Mouse (Mus musculus): ENCODE data around the gene Sorcs2.

The Sorcs2 gene

DNA sequence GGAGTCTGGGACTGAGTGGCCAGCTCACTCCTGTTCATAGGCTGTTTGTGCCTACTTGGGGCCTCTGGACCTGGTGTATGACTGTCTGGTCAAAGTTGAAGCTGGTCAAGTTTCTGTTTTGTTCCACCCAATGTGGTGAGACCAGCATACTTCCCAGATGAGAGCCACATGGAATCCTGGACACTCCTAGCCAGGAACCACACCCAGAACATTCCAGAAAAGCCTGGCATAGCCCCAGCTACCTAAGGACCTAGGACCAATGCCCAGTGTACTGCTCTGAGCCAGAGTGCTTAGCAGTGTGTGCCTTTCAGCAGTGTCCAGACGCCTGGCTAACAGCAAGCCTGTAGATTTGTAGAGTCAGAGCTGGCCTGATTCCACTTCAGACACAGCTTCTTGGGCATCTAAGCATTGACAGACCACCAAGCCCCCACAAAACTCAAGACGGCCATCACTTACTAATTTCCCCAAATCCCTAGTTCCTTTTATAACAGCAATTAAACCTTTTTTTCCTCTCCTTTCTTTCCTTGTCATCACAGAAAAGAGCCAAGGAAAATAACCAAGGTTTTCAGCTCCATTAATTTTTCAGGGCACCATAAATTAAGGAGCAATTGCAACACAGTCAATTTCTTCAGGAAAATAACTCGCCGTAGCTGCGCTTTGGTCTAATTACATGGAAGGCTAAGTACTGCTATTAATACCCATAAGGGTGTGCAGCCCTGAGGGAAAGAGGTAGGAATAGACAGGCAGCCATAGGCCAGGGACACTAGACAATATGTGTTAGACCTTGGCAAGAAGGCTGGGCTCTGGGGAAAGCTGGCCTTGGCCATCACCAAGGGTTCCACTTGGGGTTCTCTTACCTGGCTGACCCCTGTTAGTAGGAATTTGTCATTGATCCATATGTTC lies 322.5 kb downstream of the Sorcs2 start:
- no peak for DNase-seq (ENCODE audit: low read depth, low spot score)

DNA sequence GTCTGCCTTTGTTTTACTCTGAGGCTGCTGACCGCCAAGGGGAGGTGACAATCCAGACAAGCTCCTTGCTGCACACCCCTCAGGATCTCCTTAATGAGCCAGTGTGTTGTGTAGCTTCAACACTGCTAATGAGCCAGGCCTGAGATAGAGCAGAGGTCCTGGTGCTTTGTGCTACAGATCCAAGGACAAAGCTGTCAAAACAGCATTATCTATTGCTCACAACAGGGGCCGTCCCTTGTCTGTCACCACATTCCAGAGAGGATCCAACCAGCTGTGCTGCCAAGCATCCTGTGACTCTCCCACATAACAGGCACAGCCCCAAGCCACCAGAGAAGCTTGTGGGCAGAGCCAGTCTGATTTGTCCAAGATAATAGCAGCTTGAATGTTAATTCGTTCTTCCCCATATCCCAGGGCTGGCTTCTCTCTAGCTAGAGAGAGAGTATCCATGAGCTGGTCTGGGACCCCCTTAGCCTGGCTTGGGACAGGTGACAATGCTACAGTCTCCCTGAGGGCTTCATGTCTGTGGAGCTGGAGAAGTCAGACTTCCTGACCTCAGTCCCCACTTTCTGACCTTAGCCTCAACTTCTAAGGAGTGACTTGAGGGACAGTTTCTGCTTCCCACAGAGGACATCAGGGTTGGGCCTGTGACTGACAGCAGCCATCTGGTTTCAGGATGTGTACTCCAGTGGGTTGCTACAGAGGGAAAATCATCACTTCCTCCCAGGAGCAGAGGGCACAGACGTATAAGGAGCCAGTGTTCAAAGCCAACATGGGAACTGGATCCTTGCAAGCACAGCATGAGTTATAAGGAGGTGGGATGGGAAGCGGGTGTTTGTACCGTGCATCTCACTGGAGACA lies 328.2 kb downstream of the Sorcs2 start:
- no peak for DNase-seq (ENCODE audit: low read depth, low spot score)

DNA sequence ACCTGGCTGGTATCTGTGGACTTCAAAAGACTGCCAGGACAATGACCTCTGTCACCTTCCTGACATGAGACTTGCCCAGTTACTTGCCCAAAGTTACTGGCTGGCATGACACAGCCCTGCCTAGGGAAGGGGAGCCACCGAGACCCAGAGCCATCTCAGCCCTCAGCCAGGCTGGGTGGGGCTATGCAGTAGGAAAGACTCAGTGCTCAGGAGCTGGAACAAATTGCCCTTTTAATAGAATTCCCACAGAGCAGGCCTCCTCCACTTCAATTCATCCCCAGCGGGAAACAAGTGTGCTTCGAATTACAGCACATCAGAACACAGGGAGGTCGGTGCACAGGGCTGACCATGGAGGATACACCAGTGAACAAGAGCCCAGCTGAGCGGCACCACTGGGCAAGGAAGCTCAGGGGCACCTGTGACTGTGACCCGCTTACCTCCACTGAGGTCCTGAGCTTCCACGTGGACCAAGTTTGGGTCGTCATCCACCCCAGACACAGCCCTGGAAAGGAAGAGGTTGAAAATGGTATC lies 330.2 kb downstream of the Sorcs2 start:
- no peak for DNase-seq (ENCODE audit: low read depth, low spot score)

DNA sequence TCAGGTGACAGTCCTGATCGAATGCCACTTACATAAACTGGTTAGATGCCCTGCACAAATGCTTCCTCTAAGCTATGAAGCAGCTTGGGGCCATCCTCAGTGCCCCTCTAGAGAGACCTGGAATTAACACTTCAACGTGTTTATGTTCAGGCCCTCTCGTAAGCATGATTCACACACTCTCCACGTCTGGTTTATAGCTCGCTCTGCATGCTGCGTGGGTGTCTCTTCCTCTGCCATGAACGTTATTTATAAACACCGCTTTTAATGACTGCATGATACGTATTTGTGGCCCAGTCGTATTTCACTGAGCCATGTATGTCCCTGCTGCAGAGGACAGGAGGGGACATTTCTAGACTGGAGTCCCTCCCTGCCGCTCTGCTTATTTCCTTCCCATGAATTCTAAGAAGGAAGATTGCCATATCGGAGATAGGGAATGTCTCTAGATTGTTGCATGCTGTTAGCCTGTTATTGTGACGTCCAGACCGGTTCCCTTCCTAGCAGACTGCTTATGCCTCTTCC lies 340.1 kb downstream of the Sorcs2 start:
- no peak for DNase-seq (ENCODE audit: low read depth, low spot score)

DNA sequence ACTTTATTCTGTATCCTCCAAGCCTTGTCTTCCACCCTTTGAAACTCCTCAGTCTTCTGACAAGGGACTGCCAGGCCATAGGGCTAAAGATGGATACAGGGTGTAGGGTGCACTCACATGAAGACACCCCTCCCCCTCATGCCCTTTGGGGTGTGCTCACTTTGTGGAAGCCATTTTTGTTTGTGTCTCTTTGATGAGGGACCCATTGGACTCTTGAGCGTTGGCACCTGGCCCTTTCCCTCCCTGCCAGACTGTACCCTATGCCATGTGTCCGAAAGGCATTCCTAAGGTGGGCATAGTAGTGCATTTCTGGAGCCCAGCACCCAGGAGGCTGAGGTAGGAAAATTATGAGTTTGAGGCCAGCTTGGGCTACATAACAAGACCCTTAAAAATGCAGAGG lies 341.0 kb downstream of the Sorcs2 start:
- DNase-seq (ENCODE audit: low read depth, low spot score) = no peak

DNA sequence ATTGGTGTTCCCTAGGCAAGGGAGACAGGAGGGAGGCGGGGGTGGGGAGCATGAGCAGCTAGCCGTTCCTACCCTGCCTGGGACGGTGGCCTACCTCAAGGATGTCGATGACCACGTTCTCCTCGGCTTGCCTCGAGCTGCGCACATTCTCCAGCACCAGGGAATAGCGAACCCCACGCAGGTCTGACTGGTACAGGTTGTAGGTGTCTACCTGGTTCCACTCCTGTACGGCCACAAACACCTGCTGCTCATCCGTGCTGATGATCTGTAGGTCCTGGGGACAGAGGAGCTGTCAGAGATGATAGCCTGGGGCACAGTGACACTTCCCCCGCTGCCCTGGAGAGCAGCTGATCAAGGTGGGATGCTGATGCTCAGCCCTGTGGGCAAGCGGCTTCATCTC lies 342.1 kb downstream of the Sorcs2 start:
- DNase-seq (ENCODE audit: low read depth, low spot score) = no peak

DNA sequence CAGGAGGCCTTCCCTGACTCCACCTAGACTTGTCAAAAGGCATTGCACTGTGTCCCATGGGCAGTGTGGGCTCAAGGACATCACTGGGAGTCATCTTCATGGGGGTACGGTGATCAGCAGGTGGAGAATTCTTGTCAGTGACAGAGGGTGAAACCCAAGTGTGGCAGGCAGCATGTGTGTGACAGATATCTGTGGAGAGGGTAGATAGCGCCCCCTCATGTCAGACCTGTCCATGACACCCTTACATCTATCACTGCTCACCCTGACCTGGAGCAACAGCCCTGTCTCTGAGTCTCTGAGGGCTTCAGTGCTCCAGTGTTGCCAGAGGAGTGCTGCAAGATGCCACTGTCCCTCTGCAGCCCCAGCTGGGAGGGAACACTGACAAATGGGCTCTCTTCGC lies 343.4 kb downstream of the Sorcs2 start:
- DNase-seq (ENCODE audit: low read depth, low spot score) = no peak

DNA sequence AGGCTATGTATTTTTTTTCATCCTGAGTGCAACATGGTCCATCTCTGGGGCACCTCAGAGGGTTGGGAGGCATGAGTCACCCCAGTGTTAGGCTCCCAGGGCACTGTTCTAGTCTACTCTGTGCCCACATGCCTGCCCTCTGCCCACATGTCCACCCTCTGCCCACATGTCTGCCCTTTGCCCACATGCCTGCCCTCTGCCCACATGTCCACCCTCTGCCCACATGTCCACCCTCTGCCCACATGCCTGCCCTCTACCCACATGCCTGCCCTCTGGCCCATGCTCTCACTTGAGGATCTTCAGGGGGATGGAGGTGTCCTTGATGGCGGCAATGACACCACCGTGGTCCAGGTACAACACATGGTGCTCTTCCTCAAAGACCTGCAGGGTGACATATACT lies 354.8 kb downstream of the Sorcs2 start:
- no peak for DNase-seq (ENCODE audit: low read depth, low spot score)

DNA sequence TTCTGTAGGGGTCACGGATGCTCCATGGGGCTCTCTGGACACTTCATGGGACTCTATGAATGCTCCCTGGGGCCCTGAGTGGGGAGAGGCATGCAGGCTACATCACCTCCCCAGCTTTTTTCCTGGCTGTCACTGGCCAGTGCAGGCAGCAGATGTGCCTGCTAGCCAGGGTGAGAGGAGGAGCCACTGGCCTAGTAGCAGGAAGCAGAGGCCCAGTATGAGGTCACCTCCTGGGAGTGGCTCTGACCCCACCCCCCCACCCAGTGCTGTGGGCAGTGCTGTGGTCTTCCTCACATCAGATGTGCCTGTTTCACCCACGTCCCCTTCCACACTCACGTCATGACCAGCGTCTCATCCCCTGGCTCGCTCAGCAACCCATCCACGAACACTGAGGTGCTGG lies 356.2 kb downstream of the Sorcs2 start:
- DNase-seq (ENCODE audit: low read depth, low spot score) = no peak

DNA sequence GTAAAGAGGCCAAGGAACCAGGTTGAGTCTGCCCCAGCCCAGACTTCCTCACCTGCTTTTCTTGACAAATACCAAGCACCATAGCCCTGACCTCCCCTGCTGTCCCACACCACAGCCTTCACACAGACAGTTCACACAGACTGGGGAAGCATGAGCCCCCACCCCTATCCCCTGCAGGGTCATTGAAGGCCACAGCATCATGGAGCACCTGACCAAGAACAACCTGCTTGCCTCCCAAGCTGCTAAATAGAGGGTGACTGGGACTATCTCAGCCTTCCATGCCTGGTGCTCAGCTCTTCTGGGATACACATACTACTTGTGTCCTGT lies 356.7 kb downstream of the Sorcs2 start:
- DNase-seq (ENCODE audit: low read depth, low spot score) = no peak

DNA sequence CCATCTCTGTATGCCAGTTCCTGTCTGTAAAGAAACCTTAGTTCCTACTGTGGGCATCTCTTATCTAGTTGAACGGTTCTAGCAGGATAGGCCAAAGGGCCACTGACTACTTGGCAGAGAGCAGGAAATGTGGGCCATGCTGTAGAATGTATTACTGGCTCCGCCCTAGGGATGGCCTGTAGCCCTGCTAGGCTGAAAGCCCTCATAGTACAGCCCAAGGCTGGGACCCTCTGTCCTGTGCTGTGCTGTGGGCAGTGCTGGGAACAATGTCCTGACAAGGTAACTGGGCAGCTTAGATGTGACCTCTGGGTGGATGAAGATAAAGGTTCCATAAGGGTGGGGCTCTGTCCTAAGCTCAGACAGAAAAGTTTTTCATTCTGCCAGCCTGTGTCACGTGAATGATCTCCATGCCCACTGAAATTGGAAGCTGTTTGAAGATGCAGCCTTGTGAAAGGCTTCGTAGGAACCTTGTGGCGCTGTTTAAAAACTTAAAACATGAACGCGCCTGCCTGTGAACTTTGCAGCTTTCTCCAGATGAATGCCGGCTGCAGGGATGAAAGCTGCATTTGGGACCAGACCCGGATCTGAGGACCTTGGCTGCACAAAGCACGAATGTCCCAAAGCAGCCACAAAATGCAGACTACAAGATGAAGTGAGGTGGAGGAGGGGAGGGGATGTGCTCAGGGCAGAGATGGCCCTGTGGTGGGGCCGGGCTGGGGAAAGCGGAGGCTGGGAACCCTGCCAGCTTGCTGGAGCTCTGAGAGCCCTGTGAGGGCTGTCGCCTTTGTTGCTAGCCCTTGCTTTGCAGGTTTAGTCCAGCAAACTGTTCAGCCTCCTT lies 357.3 kb downstream of the Sorcs2 start:
- DNase-seq (ENCODE audit: low read depth, low spot score) = no peak

DNA sequence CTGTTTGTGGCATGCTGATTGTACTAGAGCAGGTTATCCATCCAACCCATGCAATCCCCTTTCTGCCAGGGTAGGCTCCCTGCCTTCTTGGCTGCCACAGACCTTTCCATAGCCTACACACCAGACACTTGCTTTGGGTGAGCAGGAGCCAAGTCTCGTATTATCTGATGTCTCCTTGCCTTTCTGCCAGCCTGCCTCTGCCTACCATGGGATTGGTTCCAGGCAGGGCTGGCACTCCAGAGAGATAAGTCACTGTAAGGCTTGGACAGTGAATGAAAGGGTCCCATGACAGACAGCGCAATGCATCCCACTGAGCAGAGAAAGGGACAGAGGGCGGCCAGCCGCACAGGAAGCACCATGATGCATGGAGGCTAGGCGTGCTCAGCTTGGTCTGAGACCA lies 358.3 kb downstream of the Sorcs2 start:
- no peak for DNase-seq (ENCODE audit: low read depth, low spot score)

DNA sequence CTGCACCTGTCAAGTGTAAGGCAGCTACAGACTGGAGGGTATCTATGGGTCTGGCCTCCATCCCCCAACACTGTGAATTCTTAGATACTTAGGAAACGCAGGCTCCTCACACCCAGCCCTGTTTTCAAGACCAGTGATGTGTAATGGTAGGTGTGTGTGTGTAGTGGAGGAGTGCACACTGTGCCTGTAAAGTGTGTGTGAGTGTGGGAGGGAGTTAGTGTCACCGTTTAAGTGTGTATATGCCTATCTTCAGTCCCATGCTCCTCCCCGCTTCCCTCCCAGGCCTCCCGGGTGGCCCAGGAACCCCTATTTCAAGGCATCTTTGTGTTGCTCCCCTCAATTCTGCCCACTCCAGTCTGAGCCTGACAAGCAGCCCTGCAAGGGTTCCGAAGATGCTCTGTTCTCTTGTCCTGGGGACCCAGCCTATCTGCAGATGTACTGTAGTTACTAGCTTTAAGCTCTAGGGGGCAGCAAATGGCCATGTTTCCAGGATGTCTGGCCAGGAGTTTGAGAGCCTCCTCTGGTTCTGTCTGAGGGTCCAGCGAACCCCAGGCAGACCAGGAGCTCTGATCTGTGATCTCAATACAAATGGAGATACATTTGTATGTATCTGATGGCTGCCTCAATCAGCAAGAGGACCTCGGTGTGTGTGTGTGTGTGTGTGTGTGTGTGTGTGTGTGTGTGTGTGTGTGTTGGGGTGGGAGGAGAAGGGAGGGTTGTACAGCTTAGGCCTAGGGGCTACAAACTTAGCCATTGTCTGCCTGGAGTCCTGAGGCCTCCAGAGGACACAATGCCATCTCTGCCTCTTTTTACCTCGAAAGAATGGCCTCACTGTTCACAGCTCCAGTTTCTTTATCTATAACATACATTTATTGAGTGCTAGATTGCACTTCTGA lies 364.2 kb downstream of the Sorcs2 start:
- peak; percentile 80 for DNase-seq (ENCODE audit: low read depth, low spot score)

DNA sequence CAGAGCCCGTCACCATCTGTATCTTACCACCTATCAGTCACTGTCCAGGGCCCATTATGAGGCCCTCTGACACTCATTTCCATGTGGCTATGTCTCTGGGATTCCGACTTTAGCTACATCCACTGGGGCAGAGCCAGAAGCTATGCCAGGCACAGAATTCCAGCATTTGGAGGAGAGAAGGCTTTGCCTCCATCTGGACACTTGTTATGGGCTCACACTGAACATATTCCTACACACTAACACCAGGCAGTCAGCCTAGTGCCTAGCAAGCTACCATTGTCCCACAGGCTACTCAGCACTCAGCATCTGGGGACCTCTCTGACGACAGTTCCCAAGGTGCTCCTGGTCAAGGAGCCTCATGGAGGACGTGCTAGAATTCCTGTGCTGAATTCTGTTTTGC lies 372.9 kb downstream of the Sorcs2 start:
- DNase-seq (ENCODE audit: low read depth, low spot score) = no peak

DNA sequence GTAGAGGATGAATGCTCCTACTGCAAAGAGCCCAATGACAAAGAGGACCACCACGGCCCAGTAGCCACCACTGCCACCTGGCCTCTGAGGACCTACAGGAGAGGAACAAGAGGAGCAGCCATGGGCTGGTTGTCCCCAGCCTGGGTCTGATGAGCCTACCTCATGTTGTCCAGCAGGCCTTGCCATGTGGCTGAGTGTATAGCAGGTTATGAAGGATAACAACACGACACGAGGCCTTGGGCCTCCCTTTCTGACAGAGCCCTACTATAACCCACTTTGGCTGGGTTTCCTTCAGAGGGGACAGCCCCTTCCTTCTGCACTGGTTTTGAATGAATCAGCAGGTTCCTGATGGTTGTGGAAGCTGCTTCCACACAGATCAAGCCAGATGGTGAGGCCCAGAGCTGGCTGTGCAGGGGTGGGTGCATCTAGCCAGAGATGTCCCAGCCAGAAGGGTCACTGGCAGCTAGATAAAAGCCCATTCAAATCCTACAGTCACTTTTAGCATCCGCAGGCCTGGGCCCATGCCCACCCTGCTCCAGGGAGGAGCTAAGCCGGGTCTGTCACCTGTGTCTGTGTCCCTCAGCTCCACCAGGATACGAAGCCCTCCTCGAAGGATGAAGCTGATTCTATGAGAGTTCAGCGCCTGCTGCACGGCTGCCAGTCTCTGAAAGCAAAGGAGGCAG lies 373.8 kb downstream of the Sorcs2 start:
- no peak for DNase-seq (ENCODE audit: low read depth, low spot score)

DNA sequence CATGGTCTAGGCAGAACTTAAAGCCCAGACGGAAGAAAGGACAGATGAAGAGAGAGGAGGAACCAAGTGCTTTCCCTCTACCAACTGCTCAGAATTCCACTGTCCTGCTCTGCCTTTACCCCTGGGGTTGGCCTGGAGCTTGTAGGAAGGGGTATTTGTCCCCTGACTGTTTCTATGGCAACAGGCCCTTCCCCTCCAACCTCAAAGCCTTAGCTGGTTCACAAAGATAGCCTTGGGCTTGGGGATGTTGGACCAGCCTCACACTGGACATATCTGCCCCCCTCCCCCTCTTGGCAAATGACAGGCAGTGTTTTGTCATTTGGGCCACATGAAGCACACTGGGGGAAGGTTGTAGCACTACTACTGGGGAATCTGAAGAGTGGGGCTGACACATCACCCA lies 375.6 kb downstream of the Sorcs2 start:
- no peak for DNase-seq (ENCODE audit: low read depth, low spot score)

DNA sequence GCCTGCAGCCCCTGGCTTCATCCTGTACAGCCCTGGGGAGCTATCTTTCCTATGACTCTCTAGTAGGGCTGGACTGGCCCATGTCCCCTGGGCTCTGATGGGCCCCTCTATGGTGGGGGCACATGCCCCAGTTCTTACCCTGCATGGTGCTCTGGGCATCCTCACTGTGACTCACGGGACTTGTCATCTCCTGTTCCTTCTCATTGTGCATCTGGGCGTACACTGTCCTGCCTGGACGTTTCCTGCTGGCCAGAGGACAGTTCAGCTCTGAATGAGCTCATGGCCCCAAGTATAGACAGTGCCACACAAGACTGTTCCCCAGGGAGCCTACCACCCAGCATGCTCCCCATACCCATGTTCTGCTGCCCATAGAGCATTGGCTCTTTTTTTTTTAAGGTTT lies 376.8 kb downstream of the Sorcs2 start:
- DNase-seq (ENCODE audit: low read depth, low spot score) = no peak

DNA sequence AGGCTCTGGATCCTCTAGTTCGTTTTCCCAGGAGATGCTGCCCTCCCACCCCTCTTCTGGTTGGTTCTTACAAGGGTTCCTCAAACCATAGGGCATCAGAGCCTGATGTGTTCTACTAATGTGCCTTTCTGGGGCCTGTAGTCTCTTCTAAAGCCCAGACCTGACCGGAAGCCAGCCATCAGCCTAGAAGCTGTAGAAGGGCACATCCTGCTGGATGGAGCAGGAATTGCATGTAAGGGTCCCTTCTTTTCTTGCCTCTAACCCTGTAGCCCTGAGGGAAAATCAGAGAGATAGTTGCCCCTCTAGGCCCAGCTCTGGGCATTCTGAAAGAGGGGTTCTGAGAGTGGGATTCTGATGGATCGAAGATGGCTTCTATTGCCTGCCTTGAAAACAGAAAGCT lies 379.6 kb downstream of the Sorcs2 start:
- DNase-seq (ENCODE audit: low read depth, low spot score) = no peak

DNA sequence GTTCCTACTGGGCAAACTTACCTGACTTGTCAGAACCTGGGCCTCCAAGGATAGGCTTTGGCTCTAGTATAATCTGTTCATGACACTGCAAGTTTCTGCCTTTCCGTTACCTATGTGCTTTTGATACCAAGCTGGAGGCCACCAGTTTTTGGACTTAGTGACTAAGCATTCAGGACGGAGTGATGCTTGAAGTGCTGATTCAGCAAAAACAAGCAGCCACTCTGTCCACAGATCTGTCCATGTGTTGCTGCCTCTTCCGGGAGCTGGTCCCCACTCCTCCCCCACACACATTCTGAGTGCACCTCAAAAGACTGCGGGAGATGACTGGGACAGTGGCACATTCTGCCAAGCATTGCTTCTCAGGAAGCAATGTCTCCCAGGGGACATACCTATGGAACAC lies 388.5 kb downstream of the Sorcs2 start:
- DNase-seq (ENCODE audit: low read depth, low spot score) = no peak

DNA sequence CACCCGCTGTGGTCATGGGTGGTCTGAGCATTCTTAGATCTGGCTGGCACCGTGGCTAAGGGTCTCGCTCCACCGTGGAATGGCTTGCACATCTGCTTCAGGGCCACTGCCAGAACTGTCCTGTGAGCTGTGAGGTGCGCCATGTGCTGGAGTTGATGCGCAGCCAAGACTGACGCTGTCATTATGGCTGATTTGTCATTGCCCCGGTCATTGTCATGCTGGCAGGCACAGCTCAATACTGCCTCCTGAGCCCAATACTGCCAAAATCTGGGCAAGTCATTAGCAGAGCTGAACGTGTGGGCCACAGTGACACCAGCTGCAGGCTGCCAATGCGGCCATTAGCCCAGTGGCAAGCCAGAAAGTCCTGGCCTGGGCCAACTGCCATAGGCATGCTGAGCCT lies 390.3 kb downstream of the Sorcs2 start:
- DNase-seq (ENCODE audit: low read depth, low spot score) = peak; percentile 33

Measured in retina, postnatal 7 days (tissue).